Mouse (Mus musculus) ovary, postnatal 10 days (tissue): ENCODE results near the gene Eef1a2.

ENCODE experiments used
- DNase-seq: peaks from one replicate; pipeline ENCODE4 v3.0.0; 2022; ENCODE audit warnings: low spot score

Eef1a2 gene

DNA sequence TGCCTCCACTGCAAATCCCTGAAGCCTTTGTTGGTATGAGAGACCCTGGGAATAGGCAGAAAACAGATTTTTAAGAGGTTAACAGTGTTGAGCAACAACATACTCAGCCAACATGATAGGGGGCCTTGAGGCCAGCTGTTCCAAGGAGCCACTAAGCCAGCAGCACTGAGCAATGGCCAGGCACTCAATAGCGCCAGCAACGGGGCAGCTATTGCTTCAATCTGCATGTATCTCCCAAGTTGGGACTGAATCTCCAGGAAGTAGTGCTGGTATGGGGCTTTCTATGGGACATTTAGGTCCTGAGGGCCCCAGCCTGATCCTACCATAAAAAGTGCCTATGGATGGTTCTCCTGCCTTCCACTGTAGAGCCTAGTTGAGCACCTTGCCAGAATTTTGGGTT lies 1.7 kb upstream of the Eef1a2 start:
- DNase-seq, result no peak

DNA sequence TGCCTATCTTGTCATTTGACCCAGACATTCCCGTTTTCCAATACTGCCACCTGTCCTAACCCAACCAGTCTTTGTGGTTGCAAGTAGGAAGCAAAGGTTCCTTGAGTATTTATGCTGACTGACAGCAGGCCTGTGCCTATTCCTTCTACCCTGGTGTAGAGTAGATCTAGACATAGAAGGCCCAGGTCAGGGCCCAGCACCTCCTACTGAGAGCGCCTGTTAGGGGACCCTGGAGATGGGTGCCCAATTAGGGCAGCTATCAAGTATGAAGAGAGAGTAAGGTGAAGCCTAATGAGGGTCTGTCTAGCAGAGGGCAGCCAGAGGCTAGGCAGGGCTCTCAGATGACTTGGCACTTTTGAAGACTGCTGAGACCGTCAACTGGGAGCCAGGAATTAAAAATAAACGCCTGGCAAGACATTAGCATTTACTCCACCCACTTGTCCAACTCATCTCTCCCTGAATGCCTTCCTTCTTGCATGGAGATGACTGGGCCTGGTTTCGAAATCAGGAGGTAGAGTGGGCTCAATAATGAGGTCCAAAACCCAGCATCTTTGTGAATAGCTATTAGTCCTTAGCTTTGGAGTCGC lies 995 bp upstream of the Eef1a2 start:
- no peak for DNase-seq

DNA sequence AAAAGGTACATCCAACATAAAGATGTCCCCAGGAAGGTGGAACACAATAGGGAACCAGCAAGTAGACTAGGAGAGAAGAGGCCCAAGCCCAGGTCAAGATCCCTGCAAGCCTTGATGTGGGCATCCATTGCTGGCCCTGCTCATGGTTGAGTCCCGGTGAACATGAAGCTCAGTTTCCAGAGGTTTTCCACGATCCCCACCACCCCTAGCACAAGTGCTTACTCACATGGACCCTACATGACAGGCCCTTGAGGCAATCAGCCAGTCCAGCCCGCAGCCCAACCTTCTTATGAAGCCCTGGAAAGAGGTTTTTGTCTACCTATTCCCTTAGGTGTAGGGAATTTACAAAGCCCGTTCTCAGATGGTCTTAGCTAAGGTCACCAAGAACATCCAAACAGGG lies 366 bp upstream of the Eef1a2 start:
- DNase-seq, result no peak

DNA sequence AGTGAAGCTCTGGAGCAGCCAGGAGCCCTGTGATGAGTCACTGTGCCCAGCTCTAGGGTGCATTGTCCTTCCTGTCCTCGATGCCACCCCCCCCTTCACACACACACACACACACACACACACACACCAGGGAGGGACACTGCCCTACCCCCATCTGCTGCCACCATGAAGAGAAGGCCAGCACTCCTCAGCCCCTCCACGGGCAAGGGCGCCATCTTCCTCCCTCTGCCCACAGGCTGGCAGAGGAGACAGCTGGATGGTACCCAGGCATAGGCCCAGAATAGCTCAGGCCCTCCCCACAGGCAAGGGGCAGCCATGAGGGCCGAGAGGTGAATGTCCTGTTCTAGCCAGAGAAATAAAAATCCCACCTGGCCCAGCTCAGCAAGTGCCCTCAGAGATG lies 1.0 kb downstream of the Eef1a2 start:
- DNase-seq, result no peak

- no peak for DNase-seq
Measured at GRCm38 (mm10) chr2:181154831-181155415, 1.9 kb downstream of the Eef1a2 start.

DNA sequence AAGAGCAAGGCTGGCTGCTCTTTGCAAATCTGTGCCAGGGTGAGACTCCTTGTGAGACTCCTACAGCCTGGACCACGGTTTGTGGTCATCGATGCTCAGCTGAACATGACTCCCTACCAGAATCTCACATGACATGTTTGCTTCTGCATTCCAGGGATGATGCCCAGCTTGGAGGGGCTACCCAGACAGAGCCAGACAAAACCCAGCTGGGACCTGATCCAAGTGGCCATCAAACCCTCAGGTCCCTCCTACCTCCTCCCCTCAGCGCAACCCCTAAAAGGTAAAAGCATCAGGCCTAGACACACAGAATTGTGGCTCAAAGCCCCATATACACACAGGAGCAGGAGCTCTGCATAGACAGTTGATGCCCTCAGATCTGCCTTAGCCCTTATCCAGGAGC lies 2.5 kb downstream of the Eef1a2 start:
- no peak for DNase-seq

DNA sequence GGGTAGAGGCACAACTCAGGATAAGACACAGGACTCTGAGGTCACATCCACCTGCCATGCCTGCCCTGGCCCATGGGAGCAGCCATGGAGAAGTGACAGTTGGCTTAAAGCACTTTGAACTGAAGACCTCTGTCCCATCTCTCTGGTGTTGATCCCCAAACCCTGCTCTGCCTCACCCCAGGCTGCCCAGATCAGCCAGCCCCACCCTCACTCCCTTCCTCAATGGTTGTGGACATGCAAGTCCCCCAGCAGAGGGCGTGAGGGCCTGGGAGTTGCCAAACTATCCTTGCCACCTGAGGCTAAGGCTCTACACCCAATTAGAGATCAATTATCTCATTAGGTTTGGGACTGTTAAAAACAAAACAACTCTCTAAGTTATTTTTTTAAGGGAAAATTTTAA lies 3.0 kb downstream of the Eef1a2 start:
- DNase-seq, result no peak

GRCm38 (mm10) chr2:181153131-181153530 lies 3.7 kb downstream of the Eef1a2 start:
- DNase-seq, result no peak

- DNase-seq, result no peak
Measured at GRCm38 (mm10) chr2:181152701-181153100, 4.1 kb downstream of the Eef1a2 start.

DNA sequence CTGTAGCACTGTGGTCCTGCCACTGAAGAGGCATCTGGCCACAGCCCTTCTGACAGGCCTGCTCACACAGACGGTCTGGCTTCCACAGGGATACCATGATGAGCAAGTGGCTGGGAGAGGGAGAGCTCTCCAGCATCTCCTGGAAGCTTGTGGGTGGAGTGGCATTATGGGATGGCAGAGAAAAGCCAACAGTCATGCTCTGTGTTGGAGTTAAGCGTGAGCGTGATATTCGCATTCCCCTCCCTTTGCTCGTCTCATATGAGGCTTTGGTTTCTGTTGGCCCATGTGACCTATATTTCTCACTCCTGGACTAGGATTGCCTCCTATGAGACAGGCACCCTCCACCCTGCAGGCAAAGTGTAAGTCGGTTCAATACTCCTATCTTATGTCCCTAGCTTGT lies 6.5 kb downstream of the Eef1a2 start:
- no peak for DNase-seq

- no peak for DNase-seq
Measured at GRCm38 (mm10) chr2:181148318-181148955, 8.4 kb downstream of the Eef1a2 start.

DNA sequence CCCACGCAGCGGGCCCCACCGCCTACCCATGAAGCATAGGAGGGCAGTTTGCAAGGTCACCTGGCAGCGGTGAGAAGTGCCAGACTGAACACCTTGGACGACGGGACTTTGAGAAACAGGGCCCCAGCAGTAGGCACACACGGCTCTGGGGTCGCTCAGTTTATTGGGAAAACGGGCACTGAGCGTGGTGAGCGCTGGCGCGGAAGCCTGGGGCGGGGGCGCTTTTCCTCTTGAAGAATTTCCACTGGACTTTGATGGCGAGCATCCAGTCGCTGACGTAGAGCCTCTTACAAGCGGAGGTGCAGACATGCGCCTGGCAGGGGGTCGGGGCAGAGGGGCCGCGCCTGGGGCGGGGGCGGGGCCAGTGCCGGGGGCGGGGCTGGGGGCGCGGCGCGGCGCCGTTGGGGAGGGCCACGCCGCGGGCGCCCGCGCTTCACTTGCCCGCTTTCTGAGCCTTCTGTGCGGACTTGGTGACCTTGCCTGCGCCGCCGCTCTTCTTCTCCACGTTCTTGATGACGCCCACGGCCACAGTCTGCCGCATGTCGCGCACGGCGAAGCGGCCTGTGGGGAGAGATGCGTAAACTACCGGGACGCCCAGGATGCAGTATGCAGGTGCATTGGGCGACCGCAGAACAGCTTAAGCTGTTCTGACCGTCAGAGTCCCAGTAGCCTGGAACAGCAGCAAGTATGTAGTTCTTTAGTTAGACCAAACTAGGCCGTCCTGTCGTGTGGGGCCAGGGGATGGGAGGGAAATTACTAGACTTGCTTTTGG lies 9.1 kb downstream of the Eef1a2 start:
- no peak for DNase-seq

- DNase-seq, result no peak
Measured at GRCm38 (mm10) chr2:181146976-181147545, 9.8 kb downstream of the Eef1a2 start.

DNA sequence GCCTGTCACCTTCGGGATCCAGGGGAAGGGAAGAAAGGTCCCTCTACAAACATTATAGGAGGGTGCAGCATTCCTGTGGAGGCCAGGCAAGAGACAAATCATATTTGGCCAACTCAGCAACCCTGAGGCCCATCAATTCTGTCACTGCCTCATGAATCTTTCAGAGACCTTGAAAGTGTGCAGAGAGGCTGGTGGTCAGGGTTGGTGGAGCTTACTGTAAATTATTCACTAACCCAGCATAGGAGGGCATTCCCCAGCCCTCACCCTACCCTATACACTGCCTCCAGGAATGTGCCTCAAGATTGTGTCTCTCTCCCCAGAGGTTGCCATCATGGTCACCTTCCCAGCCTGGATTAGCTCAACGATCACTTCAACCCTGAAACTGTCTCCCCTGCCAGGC lies 12.1 kb downstream of the Eef1a2 start:
- DNase-seq, result no peak

DNA sequence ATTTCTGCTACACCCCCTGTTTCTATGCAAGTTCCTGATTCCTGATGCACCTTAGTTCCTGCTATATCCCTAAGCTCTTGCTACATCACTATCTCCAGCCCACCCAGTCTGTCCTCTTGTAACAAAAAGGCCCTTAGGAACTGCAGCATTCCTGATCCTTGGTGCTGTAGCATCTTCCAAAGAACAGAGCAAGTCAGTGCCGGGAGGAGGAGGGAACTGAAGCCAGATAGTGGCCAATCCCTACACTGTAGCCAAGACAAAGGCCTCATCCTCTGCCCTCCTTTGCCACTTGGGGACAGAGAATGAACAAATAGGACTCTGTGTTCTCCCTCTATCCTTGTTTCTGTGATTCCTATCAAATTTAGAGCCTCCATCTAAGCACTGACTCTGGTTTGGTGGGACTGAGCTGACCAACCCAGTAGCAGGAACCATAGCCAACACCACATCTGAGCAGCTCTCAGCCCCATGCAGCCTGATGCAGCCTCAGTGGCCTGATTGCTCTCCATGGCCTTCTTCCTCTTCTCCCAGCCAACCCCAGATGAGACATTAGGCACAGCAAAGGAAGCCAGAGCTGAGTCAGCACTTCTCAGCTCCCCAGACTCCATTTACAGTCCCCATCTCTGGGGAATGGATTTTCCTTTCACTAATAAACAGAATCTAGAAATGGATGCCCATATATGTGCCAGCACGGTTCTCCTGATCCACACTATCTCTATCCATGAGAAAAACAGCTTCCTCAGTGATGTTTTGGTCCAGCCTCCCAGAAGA lies 13.1 kb downstream of the Eef1a2 start:
- DNase-seq, result no peak

- DNase-seq, result no peak
Measured at GRCm38 (mm10) chr2:181142703-181143135, 14.1 kb downstream of the Eef1a2 start.

DNA sequence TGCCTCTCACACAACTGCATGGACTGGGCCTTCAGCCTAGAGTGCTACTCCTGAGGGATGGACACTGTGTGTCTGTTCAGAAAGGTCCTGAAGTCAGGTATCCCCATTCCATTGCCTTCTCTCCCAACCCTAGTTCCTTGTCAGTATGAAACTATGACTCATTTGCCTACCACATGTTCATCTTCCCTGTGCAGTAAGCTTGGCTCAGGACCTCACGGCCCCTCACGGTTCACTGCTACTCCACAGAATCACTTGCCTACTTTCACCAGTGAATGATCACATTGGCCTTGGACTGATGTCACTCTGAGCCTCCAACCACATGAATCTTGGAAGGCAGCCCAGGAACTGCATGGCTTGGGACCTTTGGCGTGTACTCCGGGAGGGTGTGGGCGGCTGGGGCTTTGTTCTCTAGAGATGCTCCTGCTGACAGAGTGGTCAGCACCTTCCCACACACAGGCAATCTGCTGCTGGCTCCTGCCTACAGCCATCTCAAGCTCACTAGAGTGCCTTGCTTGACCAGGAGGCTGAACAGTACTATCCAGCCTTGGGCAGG lies 17.1 kb downstream of the Eef1a2 start:
- DNase-seq, result no peak

DNA sequence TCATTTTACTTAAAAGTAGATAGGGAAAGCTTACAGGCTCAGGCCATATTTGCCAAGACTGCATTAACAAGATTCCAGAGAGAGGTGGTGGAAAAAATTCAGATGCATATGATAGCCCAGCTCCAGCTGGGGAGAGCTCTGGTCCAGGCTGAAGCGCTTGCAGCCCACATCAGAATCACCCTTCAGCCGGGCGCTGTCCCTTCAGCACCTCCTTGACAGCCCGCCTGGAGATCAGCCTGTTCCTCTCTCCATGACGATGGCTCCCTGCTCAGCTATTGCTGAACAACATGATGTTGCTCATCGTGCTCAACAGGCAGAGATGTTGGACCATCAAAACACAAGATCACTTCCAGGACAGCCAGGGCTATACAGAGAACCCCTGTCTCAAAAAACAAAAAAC lies 19.9 kb downstream of the Eef1a2 start:
- peak; percentile 18 for DNase-seq

DNA sequence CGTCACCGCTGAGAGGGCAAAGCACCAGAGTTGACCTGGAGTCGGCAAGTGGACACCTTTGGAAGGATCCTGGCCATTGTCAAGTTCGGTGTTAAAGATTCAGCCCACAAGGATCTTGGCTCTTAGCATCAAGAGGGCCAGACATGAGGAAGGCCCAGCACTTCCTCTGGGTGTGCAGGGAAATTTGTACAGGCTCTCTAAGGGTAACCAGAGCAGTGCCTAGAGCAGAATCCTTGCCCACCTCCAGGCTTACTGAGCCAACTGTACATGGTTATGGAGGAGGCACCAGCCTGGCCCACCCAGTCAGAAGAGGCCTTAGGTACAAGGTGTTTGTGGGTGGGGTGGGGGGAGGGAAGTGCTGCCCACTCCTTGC lies 21.4 kb downstream of the Eef1a2 start:
- DNase-seq, result no peak

DNA sequence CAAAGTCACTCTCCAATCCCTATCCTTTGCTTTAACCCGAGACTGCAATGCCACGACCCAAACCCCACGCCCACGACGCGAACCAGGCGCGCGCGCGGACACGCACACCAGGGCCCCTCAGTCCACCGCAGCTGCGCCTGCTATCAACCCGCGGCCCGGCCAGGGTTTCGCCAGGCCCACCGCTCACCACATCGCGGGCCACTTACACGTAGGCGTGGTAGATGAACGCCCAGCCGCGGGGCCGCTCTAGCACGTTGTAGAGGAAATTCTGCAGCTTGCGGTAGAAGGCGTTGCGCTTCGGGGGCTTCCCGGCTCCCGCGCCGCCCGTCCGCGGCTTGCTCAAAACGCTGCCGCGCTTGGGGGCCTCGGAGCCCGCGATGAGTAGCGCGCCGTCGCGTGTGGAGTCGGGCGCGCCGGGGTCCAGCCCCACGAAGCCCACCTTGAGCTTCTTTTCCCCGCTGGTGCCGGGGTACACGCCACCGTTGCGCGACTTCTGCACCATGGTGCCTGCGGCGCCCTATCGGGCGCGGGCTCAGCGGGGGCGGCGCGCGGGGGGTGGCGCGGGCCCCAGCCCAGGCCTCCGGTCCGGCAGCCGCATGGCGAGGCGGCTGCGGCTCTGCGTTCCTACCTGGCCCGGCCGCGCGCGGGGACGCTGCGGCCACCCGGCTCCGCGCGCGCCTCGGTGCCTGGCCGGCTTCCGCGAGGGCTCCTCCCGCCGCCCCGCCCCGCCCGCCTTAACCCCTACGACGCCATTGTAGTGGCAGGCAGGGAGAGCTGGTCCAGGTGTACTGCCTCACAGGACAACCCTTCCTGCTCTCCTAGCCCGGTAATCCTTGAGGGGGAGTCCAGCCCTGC lies 22.0 kb downstream of the Eef1a2 start, which contains the start of gene Kcnq2:
Gene Kcnq2 (minus strand): TSS at position 710 of the 855 bp plus-strand sequence.
- no peak for DNase-seq
